Mouse (Mus musculus) MEL (cell line): ENCODE measurements at regions not wholly inside any gene's neighbourhood (a gene's known extent, or its start where the extent isn't known, plus 50 kb on each side); places are given as distances from the start of the nearest gene placed in this dataset.

Experiments used
- CHD1 ChIP-seq: IDR thresholded peaks from 2 replicates; pipeline ENCODE4 v1.6.1; 2012; ENCODE audit warnings: low read depth, mild to moderate bottlenecking, inconsistent platforms, low read length, improper control_type of control experiment
- CTCF ChIP-seq, 3 experiments: IDR thresholded peaks in 2 of 3; conservative IDR thresholded peaks in 1 of 3; 2 replicates each; pipeline ENCODE4 v1.5.1; 2011 to 2012; ENCODE audit warnings: low read length in 3 of 3, low read depth in 2 of 3, mild to moderate bottlenecking in 2 of 3, improper control_type of control experiment in 1 of 3, inconsistent platforms in 1 of 3, mixed read lengths in 1 of 3, moderate library complexity in 1 of 3; ENCODE audit not compliant: control insufficient read depth in 1 of 3, insufficient read depth in 1 of 3, poor library complexity in 1 of 3, severe bottlenecking in 1 of 3
- EP300 ChIP-seq, 2 experiments: IDR thresholded peaks; 2 replicates each; pipeline ENCODE4 v1.6.1; 2011; ENCODE audit warnings: improper control_type of control experiment in 2 of 2, low read length in 2 of 2, low read depth in 1 of 2, mild to moderate bottlenecking in 1 of 2
- ETS1 ChIP-seq: IDR thresholded peaks from 2 replicates; pipeline ENCODE4 v1.6.1; 2012; ENCODE audit warnings: low read depth, mild to moderate bottlenecking, inconsistent platforms, low read length, improper control_type of control experiment, moderate library complexity
- JUND ChIP-seq: IDR thresholded peaks from 2 replicates; pipeline ENCODE4 v1.6.1; 2011; ENCODE audit warnings: low read depth, mild to moderate bottlenecking, improper control_type of control experiment, low read length
- MEF2A ChIP-seq: IDR thresholded peaks from 2 replicates; pipeline ENCODE4 v1.6.1; 2014; ENCODE audit warnings: low read depth, mild to moderate bottlenecking, inconsistent platforms, low read length, improper control_type of control experiment; ENCODE audit not compliant: poor library complexity, insufficient replicate concordance, severe bottlenecking; ENCODE audit errors: extremely low read depth
- NELFE ChIP-seq: IDR thresholded peaks from 2 replicates; pipeline ENCODE4 v1.6.1; 2011; ENCODE audit warnings: low read depth, low read length, improper control_type of control experiment
- POLR2A ChIP-seq, 2 experiments: IDR thresholded peaks; 2 replicates each; pipeline ENCODE4 v1.6.1; 2011 to 2012; ENCODE audit warnings: low read length in 2 of 2, mild to moderate bottlenecking in 2 of 2, control low read depth in 1 of 2, improper control_type of control experiment in 1 of 2, low read depth in 1 of 2, moderate library complexity in 1 of 2; ENCODE audit not compliant: control insufficient read depth in 1 of 2, insufficient read depth in 1 of 2, poor library complexity in 1 of 2
- POLR2AphosphoS2 ChIP-seq: IDR thresholded peaks from 2 replicates; pipeline ENCODE4 v1.6.1; 2011; ENCODE audit warnings: low read length, improper control_type of control experiment
- TCF12 ChIP-seq: IDR thresholded peaks from 2 replicates; pipeline ENCODE4 v1.6.1; 2014; ENCODE audit warnings: low read depth, mild to moderate bottlenecking, inconsistent platforms, low read length, improper control_type of control experiment, moderate library complexity
- ZC3H11A ChIP-seq: IDR thresholded peaks from 2 replicates; pipeline ENCODE4 v1.6.1; 2012; ENCODE audit warnings: low read depth, mild to moderate bottlenecking, inconsistent platforms, low read length, improper control_type of control experiment
- ZKSCAN1 ChIP-seq: IDR thresholded peaks from 2 replicates; pipeline ENCODE4 v1.6.1; 2012; ENCODE audit warnings: low read depth, mild to moderate bottlenecking, inconsistent platforms, low read length, improper control_type of control experiment, moderate library complexity

GRCm38 (mm10) chr6:24347745-24348480 lies 167.0 kb downstream of the Iqub start:
- TF ChIP-seq NELFE, result no peak
- TF ChIP-seq CHD1, result no peak
- no peak for TF ChIP-seq MEF2A
- no peak for TF ChIP-seq CTCF (IDR thresholded peaks at IDR 0.05 in 2 of 3, conservative IDR thresholded peaks at IDR 0.05 in 1 of 3; ENCODE audit: control insufficient read depth in 1 of 3, insufficient read depth in 1 of 3, low read depth in 2 of 3, low read length in 3 of 3, poor library complexity in 1 of 3, severe bottlenecking in 1 of 3)
- TF ChIP-seq TCF12, result no peak
- no peak for TF ChIP-seq POLR2AphosphoS2
- TF ChIP-seq ZC3H11A, result no peak
- TF ChIP-seq POLR2A (IDR thresholded peaks at IDR 0.05; ENCODE audit: control insufficient read depth in 1 of 2, insufficient read depth in 1 of 2, low read depth in 1 of 2, low read length in 2 of 2, poor library complexity in 1 of 2), result no peak
- no peak for TF ChIP-seq EP300 (IDR thresholded peaks at IDR 0.05; ENCODE audit: low read depth in 1 of 2, low read length in 2 of 2)
- TF ChIP-seq ZKSCAN1, result no peak
- no peak for TF ChIP-seq JUND
- no peak for TF ChIP-seq ETS1
